Mouse (Mus musculus): Measurements from ENCODE around the gene Pum1.

DNA sequence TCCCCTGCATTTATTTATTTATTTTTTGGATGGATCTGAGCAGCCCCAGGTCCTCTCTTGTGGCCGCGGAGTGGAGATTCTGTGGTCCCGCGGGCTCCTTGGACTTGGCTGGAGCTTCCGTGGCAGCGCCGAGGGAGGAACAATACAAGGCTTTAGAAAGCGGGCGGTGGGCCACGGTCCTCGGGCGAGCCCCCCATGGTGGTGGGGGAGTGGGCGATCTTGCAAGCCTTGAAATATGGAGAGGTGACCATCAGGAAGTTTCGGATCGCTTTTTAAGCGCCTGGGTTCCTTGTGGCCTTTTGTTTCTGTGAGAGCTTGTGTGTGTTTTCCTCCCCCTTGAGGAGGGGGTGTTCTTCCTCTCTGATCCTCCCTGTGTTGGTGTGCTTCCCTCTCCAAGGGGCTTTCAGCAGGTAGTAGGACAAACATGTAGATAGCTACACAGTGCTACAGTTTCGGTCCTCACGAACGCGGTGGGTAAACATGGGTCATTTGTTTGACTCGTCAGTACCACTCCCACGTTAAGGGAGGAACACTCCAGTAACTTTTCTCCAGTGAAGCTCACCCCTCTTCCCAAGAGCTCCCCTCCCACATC, 785 bp downstream of the Pum1 start:
- TF ChIP-seq CTCF (IDR thresholded peaks at IDR 0.05; ENCODE audit: extremely low read depth, insufficient read length, insufficient replicate concordance, low read depth, low read length) (no peak), POLR2A (IDR thresholded peaks at IDR 0.05; ENCODE audit: low read depth, low read length) (no peak)

Measured in small intestine, adult 2 months (tissue).